Mouse (Mus musculus) left cerebral cortex, adult 9 months (tissue): ENCODE results near the gene Axl.
A peak's percentile ranks its signal among the peaks of the same experiment; 100 is the strongest.
"Not testable (repeated sequence)": the region's sequence is repeated elsewhere in the genome, so short reads cannot be mapped to it uniquely, and the experiment has no call there.

Experiments used
- DNase-seq, 2 experiments: peaks; one replicate each; pipeline ENCODE4 v3.0.0; 2022; ENCODE audit warnings: low spot score in 2 of 2

Gene Axl

GRCm38 (mm10) chr7:25753643-25754438, 34.7 kb downstream of the Axl start:
- no peak for DNase-seq

GRCm38 (mm10) chr7:25753076-25753475, 35.4 kb downstream of the Axl start:
- no peak for DNase-seq

DNA sequence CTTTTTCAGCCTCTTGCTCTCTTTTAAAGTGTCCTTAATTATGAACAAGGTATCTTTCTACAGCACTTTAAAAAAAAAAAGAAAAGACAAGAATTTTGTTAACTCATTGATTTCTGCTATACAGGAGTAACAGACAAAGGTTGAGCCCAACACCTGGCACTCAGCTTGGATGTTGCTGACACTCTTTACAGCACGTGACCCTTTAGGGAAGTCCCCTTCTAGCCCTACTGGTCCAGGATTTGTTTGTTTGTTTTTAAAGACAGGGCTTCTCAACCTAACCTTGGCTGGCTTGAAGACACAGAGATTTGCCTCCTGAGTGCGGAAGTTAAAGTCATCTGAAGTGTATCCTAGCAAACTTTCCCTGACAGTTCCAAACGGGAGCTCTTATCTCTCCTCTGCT, 41.7 kb downstream of the Axl start:
- DNase-seq = no peak

DNA sequence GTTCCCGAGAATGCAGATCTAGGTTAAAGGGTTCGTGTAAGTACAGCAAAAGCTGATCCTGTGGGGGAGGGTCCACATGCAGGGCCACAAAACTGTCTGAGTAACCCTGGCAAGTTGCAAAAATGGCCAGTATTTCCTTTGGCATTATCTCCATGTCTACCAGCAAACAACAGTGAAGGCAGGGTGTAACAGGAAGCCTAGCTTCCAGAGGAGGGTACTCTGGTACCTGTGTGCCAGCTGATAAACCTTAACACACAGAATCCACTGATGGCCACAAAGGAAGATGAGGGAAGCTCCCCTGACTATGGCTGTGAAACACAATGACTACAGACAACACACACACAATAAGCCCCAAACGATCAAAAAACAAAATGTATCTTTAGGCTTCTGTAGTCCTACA, 50.2 kb downstream of the Axl start:
- no peak for DNase-seq

- no peak for DNase-seq
Measured at GRCm38 (mm10) chr7:25736920-25737319, 51.6 kb downstream of the Axl start.

DNA sequence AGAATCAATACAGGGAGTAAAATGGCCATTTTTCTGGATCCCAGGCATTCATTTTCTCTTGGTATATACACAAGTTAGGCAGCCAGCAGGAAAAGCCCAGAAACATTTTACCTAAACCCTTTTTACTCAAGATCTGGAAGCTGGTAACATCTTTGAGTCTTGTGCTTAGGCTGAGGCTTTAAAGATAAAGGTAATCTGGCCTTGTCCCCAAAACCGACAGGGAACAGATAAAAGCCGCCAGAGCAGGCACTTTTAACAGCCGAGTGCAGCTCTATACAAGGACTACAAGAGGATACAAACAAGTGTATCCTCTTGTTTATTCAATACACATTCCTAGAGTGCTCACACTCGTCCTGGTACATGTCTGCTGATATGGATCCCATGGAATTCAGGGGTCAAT, 53.5 kb downstream of the Axl start:
- no peak for DNase-seq

DNA sequence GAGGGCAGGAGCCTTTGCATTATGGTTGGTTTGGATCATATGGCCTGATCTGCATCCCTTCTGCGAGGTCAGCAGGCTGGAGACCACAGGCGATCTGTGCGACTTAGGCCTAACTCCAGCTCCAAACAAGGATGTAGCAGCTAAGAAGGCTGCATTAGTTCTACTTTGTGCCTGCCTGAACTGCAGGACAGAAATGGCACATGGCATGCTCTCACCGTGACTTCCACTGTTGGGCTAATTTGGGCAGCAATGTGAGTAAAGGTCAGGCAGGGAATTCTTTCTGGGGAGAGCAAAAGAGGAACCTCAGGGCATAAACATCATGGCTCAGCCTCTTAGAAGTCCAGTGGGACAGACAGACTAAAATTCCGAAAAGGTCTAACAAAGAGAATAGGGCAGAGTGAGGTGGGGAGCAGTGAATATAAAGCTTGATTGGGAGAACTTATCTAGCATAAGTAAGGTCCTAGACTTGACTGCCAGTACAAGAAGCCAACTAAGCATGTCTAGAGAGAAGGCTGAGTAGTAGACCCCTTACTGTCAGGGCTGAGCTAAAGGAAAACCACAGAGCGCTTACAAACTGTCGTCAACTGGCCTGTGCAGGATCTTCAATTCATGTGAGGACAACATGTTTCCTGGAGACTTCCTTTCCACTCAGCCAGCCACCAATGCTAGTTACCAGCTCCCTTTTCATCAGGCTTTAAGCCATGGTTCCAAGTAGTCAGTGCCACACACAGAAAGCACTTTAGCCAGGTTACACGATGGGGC, 57.0 kb downstream of the Axl start:
- no peak for DNase-seq

DNA sequence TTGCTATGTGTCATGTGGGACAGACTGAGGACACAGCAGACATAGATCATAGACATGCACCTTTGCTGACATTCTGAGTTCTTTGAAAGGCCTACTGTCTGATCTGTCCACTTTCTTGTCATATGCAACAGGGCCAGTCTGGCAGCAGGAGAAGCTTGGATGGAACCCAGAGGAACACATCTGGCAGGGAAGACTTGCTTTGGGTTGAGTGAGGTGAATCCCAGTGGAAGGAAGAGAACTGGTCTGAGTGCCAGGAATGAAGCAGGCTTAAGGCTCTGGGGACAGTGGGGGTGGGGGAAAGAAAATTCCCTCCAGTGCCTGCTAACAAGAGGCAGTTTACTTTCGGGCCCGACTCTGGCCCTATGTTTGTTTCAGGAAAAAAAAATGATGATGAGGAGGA, 58.6 kb downstream of the Axl start:
- no peak for DNase-seq

GRCm38 (mm10) chr7:25729396-25729795, 59.1 kb downstream of the Axl start:
- no peak for DNase-seq

- no peak for DNase-seq
Measured at GRCm38 (mm10) chr7:25727800-25728199, 60.7 kb downstream of the Axl start.

GRCm38 (mm10) chr7:25725886-25726285, 62.6 kb downstream of the Axl start:
- no peak for DNase-seq

DNA sequence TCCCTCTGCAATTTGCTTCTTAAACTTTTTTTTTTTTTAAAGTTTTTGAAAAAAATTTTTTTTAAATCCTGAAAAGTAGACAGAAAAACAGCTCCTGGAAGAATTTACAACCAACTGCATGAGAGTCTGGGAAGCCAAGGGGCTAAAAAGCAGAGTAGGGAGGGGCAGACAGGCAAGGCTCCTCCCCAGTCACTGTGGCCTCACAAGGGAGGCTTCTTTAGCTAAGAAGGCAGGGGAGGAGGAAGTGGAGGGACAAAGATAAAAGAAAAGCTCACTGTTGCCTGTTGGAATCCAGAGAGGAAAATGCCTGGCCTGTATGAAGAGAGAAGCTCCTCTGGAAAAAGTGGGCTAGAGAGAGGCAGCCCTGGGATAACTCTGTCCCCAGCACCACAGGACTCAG, 66.7 kb downstream of the Axl start:
- not testable (repeated sequence) for DNase-seq

- no peak for DNase-seq
Measured at GRCm38 (mm10) chr7:25720760-25721159, 67.7 kb downstream of the Axl start.

- DNase-seq = peak in 1 of 2 experiments; percentile 84
Measured at GRCm38 (mm10) chr7:25719761-25720610, 68.5 kb downstream of the Axl start.

DNA sequence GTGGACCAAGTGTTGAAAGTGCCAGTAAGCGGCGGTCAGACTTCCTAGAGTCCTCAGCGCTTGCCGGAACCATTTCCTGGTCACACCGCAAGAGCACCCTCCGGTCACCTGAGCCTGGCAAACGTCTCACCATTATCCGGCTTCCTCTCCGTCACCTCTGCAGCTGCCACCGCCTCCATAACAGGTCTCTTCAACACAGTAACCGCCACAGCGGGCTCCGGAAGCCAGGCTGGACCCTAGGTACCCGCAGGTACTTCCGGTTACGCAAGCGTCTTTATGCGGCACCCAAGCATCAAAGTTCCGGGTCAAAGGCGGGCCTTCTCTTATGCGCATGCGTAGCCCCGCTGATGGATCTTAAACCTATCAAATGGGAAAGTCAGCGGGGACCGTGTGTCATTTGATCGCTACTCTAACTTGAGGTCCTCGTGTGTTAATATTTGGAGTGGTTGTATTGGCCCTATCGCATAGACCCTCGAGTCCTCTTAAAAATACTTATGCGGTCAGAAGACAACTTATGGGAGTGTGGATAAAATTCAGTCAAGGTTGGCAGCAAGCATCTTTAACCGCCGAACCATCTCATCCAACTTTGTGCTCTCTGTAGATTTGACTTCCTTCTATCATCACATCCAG, 69.6 kb downstream of the Axl start, which contains the start of gene Ccdc97:
Ccdc97 (minus strand) TSS at position 301 of the 630 bp plus-strand sequence.
- peak; percentile 90 to 96 for DNase-seq

DNA sequence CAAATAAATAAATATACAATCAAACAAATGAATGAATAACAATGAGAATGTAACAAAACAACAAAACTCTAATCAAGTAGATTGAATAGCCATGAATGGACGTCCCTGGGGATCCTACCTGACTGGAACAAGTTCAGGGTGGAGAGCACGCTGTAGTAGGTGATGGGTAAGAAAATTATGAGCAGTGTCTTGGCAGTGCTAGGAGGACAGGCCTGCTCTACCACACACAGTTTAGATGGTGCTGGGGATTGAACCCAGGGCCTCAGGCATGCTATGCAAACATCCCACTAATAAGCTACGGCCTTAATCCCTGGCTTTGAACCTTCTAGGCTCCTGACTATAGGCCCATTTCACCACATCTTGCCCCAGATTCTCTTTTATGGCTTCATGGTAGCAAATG, 71.0 kb downstream of the Axl start:
- no peak for DNase-seq

- no peak for DNase-seq
Measured at GRCm38 (mm10) chr7:25715731-25716271, 72.7 kb downstream of the Axl start.

GRCm38 (mm10) chr7:25714581-25714980, 73.9 kb downstream of the Axl start:
- DNase-seq = no peak

- no peak for DNase-seq
Measured at GRCm38 (mm10) chr7:25712801-25713200, 75.7 kb downstream of the Axl start.

DNA sequence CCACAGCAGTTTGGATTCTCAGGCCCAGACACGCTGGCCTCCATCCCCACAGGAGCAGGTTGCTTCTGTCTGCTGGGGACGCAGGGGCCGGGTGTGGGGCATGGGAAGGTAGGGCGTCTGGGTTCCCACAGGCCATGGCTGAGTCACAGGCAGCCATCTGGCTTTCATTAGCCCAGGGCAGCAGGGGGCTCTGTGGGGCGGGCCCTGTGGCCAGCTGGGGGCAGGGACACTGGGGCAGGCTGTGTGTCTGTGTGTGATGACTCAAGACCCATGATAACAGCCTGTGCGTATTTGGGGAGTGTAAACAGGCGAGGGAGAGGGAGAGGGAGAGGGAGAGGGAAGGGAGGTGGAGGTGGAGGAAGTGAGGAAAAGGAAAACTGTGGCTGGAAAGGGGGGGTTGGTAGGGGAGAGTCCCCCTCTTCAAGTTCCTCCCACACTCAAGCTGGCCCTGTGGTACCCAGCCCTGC, 76.7 kb downstream of the Axl start:
- peak in 1 of 2 experiments; percentile 51 for DNase-seq

- no peak for DNase-seq
Measured at GRCm38 (mm10) chr7:25711165-25711564, 77.3 kb downstream of the Axl start.
